Mouse (Mus musculus) MEL (cell line): ENCODE data around the gene Osbpl10. TPM values are rescaled to one million over a fixed set of nuclear protein-coding genes. Genes with fewer than 3 reads are reported as not detected.

Experiments
- DNase-seq: peaks from one replicate; pipeline ENCODE4 v3.0.0; 2011; ENCODE audit warnings: low read depth, low spot score
- H3K27ac ChIP-seq: 2 replicates; pipeline ENCODE4 v1.5.1; 2012; ENCODE audit warnings: low read depth, mild to moderate bottlenecking, control low read depth, low read length, moderate library complexity; ENCODE audit not compliant: control insufficient read depth
- H3K27me3 ChIP-seq, 2 experiments: fragments of 150-350 bp in 1 of 2; sonication (generic) in 1 of 2; 2 replicates each; pipeline ENCODE4 v1.6.1; 2012; ENCODE audit warnings: low read length in 2 of 2, mild to moderate bottlenecking in 2 of 2, improper control_type of control experiment in 1 of 2, moderate library complexity in 1 of 2; ENCODE audit not compliant: insufficient read depth in 2 of 2, control insufficient read depth in 1 of 2
- H3K36me3 ChIP-seq, 2 experiments: 2 replicates each; pipeline ENCODE4 v1.6.1; 2012 to 2014; ENCODE audit warnings: low read length in 2 of 2, improper control_type of control experiment in 1 of 2, inconsistent platforms in 1 of 2, mild to moderate bottlenecking in 1 of 2; ENCODE audit not compliant: insufficient read depth in 2 of 2, control insufficient read depth in 1 of 2
- H3K4me1 ChIP-seq, 2 experiments: fragments of 150-350 bp in 1 of 2; sonication (generic) in 1 of 2; 2 replicates each; pipeline ENCODE4 v1.6.1; 2012; ENCODE audit warnings: low read length in 2 of 2, improper control_type of control experiment in 1 of 2, mild to moderate bottlenecking in 1 of 2; ENCODE audit not compliant: insufficient read depth in 2 of 2, control insufficient read depth in 1 of 2
- H3K4me3 ChIP-seq, 2 experiments: fragments of 150-350 bp in 1 of 2; sonication (generic) in 1 of 2; 2 replicates each; pipeline ENCODE4 v1.5.1; 2012; ENCODE audit warnings: low read depth in 2 of 2, low read length in 2 of 2, mild to moderate bottlenecking in 2 of 2, moderate library complexity in 2 of 2, control low read depth in 1 of 2, improper control_type of control experiment in 1 of 2; ENCODE audit not compliant: control insufficient read depth in 1 of 2, insufficient read depth in 1 of 2
- H3K79me2 ChIP-seq: 2 replicates; pipeline ENCODE4 v1.6.1; 2012; ENCODE audit warnings: mild to moderate bottlenecking, low read length, moderate library complexity; ENCODE audit not compliant: control insufficient read depth, poor library complexity, insufficient read depth
- H3K9ac ChIP-seq: 2 replicates; pipeline ENCODE4 v1.6.1; 2012; ENCODE audit warnings: low read depth, mild to moderate bottlenecking, control low read depth, low read length, moderate library complexity; ENCODE audit not compliant: control insufficient read depth, poor library complexity, severe bottlenecking
- H3K9me3 ChIP-seq: fragments of 150-350 bp; sonication (generic); replicated peaks from 2 replicates; pipeline ENCODE4 v1.6.1; 2012; ENCODE audit warnings: mild to moderate bottlenecking, low read length, improper control_type of control experiment, moderate library complexity; ENCODE audit not compliant: insufficient read depth
- BHLHE40 ChIP-seq: IDR thresholded peaks from 2 replicates; pipeline ENCODE4 v1.6.1; 2012; ENCODE audit warnings: low read depth, mild to moderate bottlenecking, inconsistent platforms, low read length, improper control_type of control experiment, borderline replicate concordance
- CTCF ChIP-seq, 3 experiments: IDR thresholded peaks in 2 of 3; conservative IDR thresholded peaks in 1 of 3; 2 replicates each; pipeline ENCODE4 v1.5.1; 2011 to 2012; ENCODE audit warnings: low read length in 3 of 3, low read depth in 2 of 3, mild to moderate bottlenecking in 2 of 3, improper control_type of control experiment in 1 of 3, inconsistent platforms in 1 of 3, mixed read lengths in 1 of 3, moderate library complexity in 1 of 3; ENCODE audit not compliant: control insufficient read depth in 1 of 3, insufficient read depth in 1 of 3, poor library complexity in 1 of 3, severe bottlenecking in 1 of 3
- E2F4 ChIP-seq: IDR thresholded peaks from 2 replicates; pipeline ENCODE4 v1.6.1; 2011; ENCODE audit warnings: low read depth, low read length, improper control_type of control experiment, borderline replicate concordance
- ETS1 ChIP-seq: IDR thresholded peaks from 2 replicates; pipeline ENCODE4 v1.6.1; 2012; ENCODE audit warnings: low read depth, mild to moderate bottlenecking, inconsistent platforms, low read length, improper control_type of control experiment, moderate library complexity
- GATA1 ChIP-seq: IDR thresholded peaks from 2 replicates; pipeline ENCODE4 v1.6.1; 2011; ENCODE audit warnings: low read depth, low read length, improper control_type of control experiment
- HCFC1 ChIP-seq: IDR thresholded peaks from 2 replicates; pipeline ENCODE4 v1.6.1; 2012; ENCODE audit warnings: low read depth, mild to moderate bottlenecking, inconsistent platforms, low read length, improper control_type of control experiment, moderate library complexity
- JUND ChIP-seq: IDR thresholded peaks from 2 replicates; pipeline ENCODE4 v1.6.1; 2011; ENCODE audit warnings: low read depth, mild to moderate bottlenecking, improper control_type of control experiment, low read length
- MAZ ChIP-seq: IDR thresholded peaks from 2 replicates; pipeline ENCODE4 v1.6.1; 2012; ENCODE audit warnings: low read depth, mild to moderate bottlenecking, inconsistent platforms, low read length, improper control_type of control experiment
- MEF2A ChIP-seq: IDR thresholded peaks from 2 replicates; pipeline ENCODE4 v1.6.1; 2014; ENCODE audit warnings: low read depth, mild to moderate bottlenecking, inconsistent platforms, low read length, improper control_type of control experiment; ENCODE audit not compliant: poor library complexity, insufficient replicate concordance, severe bottlenecking; ENCODE audit errors: extremely low read depth
- MYC ChIP-seq: IDR thresholded peaks from 2 replicates; pipeline ENCODE4 v1.6.1; 2011; ENCODE audit warnings: low read depth, mild to moderate bottlenecking, low read length, improper control_type of control experiment, moderate library complexity
- NRF1 ChIP-seq: IDR thresholded peaks from 2 replicates; pipeline ENCODE4 v1.6.1; 2014; ENCODE audit warnings: low read depth, mild to moderate bottlenecking, inconsistent platforms, low read length, improper control_type of control experiment, moderate library complexity; ENCODE audit not compliant: poor library complexity, insufficient read depth, severe bottlenecking
- POLR2A ChIP-seq, 2 experiments: IDR thresholded peaks; 2 replicates each; pipeline ENCODE4 v1.6.1; 2011 to 2012; ENCODE audit warnings: low read length in 2 of 2, mild to moderate bottlenecking in 2 of 2, control low read depth in 1 of 2, improper control_type of control experiment in 1 of 2, low read depth in 1 of 2, moderate library complexity in 1 of 2; ENCODE audit not compliant: control insufficient read depth in 1 of 2, insufficient read depth in 1 of 2, poor library complexity in 1 of 2
- POLR2AphosphoS2 ChIP-seq: IDR thresholded peaks from 2 replicates; pipeline ENCODE4 v1.6.1; 2011; ENCODE audit warnings: low read length, improper control_type of control experiment
- POLR2AphosphoS5 ChIP-seq: IDR thresholded peaks from 2 replicates; pipeline ENCODE4 v1.6.1; 2012; ENCODE audit warnings: low read depth, borderline replicate concordance, mild to moderate bottlenecking, inconsistent platforms, low read length, moderate library complexity, mixed read lengths
- SIN3A ChIP-seq: IDR thresholded peaks from 2 replicates; pipeline ENCODE4 v1.6.1; 2012; ENCODE audit warnings: low read length, improper control_type of control experiment, inconsistent platforms
- SMC3 ChIP-seq: IDR thresholded peaks from 2 replicates; pipeline ENCODE4 v1.6.1; 2011; ENCODE audit warnings: low read depth, low read length, improper control_type of control experiment
- TAL1 ChIP-seq: IDR thresholded peaks from 2 replicates; pipeline ENCODE4 v1.6.1; 2012; ENCODE audit warnings: mild to moderate bottlenecking, inconsistent platforms, low read length, moderate library complexity, mixed read lengths
- ZC3H11A ChIP-seq: IDR thresholded peaks from 2 replicates; pipeline ENCODE4 v1.6.1; 2012; ENCODE audit warnings: low read depth, mild to moderate bottlenecking, inconsistent platforms, low read length, improper control_type of control experiment
- ZMIZ1 ChIP-seq: IDR thresholded peaks from 2 replicates; pipeline ENCODE4 v1.6.1; 2012; ENCODE audit warnings: low read depth, mild to moderate bottlenecking, inconsistent platforms, low read length, improper control_type of control experiment, moderate library complexity
- ZNF384 ChIP-seq: IDR thresholded peaks from 2 replicates; pipeline ENCODE4 v1.6.1; 2012; ENCODE audit warnings: low read depth, mild to moderate bottlenecking, inconsistent platforms, low read length, improper control_type of control experiment
- polyA plus RNA-seq, 2 experiments: library from polyadenylated mRNA; stranded (reverse) in 1 of 2; unstranded in 1 of 2; fragments of >175 nt in 1 of 2; fragments of >200 nt in 1 of 2; gene quantifications; 2 replicates each; pipeline versions ENCODE4 v1.2.1 to v1.2.4; 2012; ENCODE audit warnings: low replicate concordance in 2 of 2, low read depth in 1 of 2; ENCODE audit not compliant: insufficient read length in 2 of 2, insufficient read depth in 1 of 2, missing spikeins in 1 of 2
- total RNA-seq: library from RNA; depleted of rRNA; stranded (reverse); fragments of 300-350 nt; gene quantifications from 2 replicates; pipeline ENCODE4 v1.2.3, GENCODE M21; 2012

Osbpl10 gene
- total and polyA plus RNA-seq, 3 experiments, result not detected

GRCm38 (mm10) chr9:115273095-115273649 lies 294.8 kb downstream of the Osbpl10 start:
- Histone ChIP-seq H3K9me3 (no peaks in the 10 kb centered on the region), H3K36me3 (peaks cover 0 to 18% of the 10 kb centered on the region in 2 experiments; a peak in 3 of 4 replicates), H3K27me3 (no peaks in the 10 kb centered on the region), H3K79me2 (no peaks in the 10 kb centered on the region; the same call in none of the 2 replicates), H3K4me1 (no peaks in the 10 kb centered on the region), H3K9ac (no peak overlapping the region), H3K4me3 (no peak overlapping the region), H3K27ac (no peak overlapping the region)
- TF ChIP-seq BHLHE40 (no peak), POLR2AphosphoS5 (no peak), ETS1 (no peak), JUND (no peak), MYC (no peak), MEF2A (no peak), POLR2A (IDR thresholded peaks at IDR 0.05; ENCODE audit: control insufficient read depth in 1 of 2, insufficient read depth in 1 of 2, low read depth in 1 of 2, low read length in 2 of 2, poor library complexity in 1 of 2) (no peak), SIN3A (no peak), ZNF384 (no peak), SMC3 (no peak), E2F4 (no peak), POLR2AphosphoS2 (no peak), NRF1 (no peak), HCFC1 (no peak), TAL1 (no peak)
- no peak for DNase-seq

GRCm38 (mm10) chr9:115274806-115275205 lies 296.4 kb downstream of the Osbpl10 start:
- Histone ChIP-seq H3K9me3 (no peaks in the 10 kb centered on the region), H3K27me3 (no peaks in the 10 kb centered on the region), H3K27ac (no peak overlapping the region), H3K4me1 (no peaks in the 10 kb centered on the region), H3K9ac (no peak overlapping the region), H3K79me2 (no peaks in the 10 kb centered on the region; the same call in none of the 2 replicates), H3K4me3 (no peak overlapping the region), H3K36me3 (peaks cover 0 to 27% of the 10 kb centered on the region in 2 experiments; a peak in 3 of 4 replicates)
- no peak for DNase-seq
- TF ChIP-seq MEF2A, result no peak
- TF ChIP-seq ZC3H11A, result no peak
- TF ChIP-seq BHLHE40, result no peak
- no peak for TF ChIP-seq CTCF (IDR thresholded peaks at IDR 0.05 in 2 of 3, conservative IDR thresholded peaks at IDR 0.05 in 1 of 3; ENCODE audit: control insufficient read depth in 1 of 3, insufficient read depth in 1 of 3, low read depth in 2 of 3, low read length in 3 of 3, poor library complexity in 1 of 3, severe bottlenecking in 1 of 3)
- TF ChIP-seq GATA1, result no peak
- TF ChIP-seq MAZ, result no peak
- TF ChIP-seq POLR2AphosphoS5, result no peak
- no peak for TF ChIP-seq ZMIZ1
- TF ChIP-seq SMC3, result no peak
- TF ChIP-seq HCFC1, result no peak
- TF ChIP-seq TAL1, result no peak
